Mouse (Mus musculus) spleen, postnatal 4 days (tissue): ENCODE data around the gene Bcam.

Source experiments
- DNase-seq, 2 experiments: peaks; one replicate each; pipeline ENCODE4 v3.0.0; 2022; ENCODE audit warnings: low spot score in 2 of 2

Bcam gene

DNA sequence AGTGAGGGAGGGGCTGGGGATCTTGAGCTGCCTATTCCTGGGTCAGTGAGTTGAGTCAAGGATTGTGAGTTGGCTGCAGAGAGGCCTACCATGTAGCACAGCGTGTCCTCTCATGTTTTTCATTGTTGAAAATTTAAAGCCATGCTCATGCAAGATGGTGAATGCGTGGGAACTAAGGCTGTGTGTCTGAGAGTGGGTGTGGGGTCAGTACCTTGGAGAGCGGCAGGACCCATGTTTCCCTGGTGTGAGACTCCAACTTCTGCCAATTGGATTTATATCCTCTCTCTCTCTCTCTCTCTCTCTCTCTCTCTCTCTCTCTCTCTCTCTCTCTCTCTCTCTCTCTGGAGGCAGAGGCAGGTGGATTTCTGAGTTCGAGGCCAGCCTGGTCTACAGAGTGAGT, 44.3 kb downstream of the Bcam start:
- DNase-seq = no peak

DNA sequence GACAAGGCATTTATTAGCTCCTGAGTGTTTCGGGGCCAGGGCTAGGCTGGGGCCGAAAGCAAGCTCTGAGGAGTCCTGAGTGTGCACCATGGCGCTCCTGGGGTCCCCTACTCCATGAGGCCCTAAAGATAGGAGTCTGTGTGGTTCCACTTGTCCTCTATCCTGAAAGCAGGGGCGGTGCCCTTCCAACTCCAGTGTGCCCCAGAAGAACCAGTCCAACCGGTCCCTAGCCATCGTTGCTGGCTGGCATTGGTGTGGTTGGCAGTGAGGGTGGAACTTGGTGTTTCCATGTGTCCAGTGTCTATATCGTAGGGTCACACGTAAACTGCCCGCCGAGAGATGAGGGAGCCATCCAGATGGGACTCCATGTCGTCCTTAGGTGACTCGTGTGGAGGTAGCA, 46.6 kb downstream of the Bcam start:
- no peak for DNase-seq

DNA sequence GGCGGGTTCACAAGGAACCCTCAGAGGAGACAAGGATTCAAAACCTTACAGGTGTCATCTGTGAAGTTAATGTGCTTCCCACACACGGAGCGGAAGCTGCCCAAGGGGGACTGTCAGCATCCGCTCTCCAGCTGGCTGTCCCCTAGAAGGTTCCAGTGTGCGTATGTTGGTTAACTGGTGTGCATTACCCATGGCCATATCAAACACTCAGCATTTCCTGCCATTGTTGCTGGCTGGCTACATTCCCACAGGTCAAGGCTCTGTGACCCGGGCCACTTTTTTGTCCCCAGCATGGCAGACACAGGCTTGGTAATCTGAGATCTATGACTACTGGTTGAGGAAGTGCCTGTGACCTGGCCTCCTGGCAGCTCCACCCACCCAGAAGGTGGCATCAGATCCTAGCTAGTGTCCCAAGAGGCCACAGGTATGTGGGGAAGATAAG, 48.0 kb downstream of the Bcam start:
- no peak for DNase-seq

DNA sequence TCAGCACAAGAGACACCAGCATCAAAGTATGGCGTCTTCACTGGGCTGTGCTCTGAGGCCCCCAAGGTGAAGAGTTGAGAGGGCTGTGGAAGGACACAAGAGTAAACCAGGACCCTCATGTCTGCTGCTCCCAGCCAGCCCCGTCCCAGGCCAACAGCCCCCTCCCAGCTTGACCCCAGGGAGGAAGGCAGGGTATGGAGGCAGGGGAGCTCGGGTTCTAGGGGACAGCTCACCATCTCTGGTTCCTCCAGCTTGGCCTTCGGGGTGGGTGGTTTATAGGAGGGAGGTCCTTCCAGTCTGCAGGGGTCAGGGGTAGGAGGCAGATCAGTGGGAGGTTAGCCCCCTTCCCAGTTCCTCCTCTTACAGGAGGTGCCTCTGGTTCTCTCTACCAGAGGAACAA, 51.6 kb downstream of the Bcam start:
- DNase-seq = no peak

DNA sequence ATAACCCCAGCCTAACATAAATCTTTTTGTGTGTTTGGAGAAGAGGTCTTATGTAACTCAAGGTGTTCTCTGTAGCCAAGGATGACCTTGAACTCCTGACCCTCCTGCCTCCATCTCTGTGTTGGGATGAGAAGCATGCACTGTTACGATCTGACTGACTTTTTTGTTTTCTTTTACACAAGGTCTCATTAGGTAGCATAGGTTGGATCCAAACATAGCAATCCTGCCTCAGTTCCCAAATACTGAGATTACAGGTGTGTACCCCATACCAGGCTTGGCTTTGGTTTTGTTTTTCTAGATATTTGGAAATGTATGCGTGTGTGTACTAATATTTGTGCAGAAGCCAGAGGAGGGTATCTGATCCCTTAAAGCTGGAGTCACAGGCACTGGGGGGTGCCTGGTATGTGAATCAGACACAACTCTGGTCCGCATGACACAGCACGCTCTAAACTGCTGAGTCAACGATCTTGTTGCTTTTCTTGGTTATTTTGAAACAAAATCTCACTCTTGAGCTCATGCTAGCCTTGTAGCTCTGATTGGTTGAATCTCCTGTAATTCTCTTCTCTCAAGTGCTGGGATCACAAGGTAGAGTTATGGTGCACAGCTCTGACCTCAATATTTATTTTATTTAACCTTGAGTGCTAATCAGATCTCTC, 52.4 kb downstream of the Bcam start:
- no peak for DNase-seq

DNA sequence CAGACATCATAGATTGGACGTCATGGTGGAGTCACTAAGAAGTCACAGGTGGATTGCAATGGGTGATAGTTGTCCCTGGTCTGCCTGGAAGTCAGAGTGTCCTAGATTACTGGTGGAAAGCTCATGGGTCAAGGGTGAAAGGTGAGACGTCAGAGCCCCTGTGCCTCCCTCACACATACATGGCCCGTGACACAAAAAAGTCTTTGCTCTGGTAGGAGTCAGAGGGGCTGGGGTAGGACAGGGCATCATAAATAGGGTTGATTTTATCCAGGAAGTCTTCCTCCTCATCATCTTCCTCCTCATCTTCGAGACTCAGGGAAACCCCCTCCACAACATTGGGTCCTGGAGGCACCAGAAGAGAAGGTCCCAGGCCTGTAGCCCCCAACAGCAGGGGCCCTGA, 53.5 kb downstream of the Bcam start:
- no peak for DNase-seq

DNA sequence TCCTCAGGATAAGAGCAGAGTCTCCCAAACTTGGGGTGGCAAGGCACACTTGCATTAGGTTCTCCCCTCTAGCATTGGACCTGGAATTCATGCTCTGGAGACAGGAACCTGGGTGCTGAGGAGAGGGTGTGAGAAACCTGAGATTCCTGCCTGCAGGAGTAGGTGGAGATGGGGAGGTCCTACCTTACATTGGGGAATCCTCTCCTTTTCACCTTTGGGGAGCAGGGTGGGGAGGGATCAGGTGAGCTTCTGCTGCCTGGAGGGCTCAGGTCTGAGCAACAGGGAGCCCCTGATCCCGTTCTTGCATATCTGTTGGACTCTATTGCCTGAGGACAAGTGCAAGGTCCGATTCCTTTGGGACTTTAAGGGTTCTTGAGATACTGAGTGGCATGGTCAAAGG, 54.0 kb downstream of the Bcam start:
- DNase-seq = no peak

DNA sequence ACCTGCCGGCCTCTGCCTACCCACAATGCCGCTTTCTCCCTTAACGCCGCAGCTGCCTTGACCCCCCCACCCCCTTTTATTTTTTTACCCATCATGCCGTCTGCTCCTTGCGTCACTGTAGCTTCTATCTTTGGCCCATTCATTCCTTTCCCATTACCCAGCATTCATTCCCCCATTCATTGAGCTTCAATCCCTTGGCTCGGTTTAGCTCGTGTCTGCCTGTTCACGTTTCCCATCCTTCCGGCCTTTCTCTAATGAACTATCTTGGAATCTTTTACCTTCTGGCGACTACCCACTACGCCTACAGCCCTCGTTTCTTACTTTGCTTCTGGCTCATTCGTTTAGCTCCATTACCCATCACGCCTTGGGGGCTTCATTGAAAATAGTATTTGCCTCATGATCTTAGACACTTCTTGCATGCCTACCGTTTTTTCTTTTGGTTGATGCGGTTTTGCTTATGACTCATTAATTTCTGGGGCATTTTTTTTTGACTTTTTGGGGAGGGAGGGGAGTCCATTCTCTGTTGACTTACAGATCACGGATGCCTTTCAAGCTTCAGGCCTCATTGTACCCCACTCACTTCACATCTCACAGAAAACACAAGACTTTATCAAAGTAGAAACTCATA, 54.6 kb downstream of the Bcam start:
- no peak for DNase-seq

DNA sequence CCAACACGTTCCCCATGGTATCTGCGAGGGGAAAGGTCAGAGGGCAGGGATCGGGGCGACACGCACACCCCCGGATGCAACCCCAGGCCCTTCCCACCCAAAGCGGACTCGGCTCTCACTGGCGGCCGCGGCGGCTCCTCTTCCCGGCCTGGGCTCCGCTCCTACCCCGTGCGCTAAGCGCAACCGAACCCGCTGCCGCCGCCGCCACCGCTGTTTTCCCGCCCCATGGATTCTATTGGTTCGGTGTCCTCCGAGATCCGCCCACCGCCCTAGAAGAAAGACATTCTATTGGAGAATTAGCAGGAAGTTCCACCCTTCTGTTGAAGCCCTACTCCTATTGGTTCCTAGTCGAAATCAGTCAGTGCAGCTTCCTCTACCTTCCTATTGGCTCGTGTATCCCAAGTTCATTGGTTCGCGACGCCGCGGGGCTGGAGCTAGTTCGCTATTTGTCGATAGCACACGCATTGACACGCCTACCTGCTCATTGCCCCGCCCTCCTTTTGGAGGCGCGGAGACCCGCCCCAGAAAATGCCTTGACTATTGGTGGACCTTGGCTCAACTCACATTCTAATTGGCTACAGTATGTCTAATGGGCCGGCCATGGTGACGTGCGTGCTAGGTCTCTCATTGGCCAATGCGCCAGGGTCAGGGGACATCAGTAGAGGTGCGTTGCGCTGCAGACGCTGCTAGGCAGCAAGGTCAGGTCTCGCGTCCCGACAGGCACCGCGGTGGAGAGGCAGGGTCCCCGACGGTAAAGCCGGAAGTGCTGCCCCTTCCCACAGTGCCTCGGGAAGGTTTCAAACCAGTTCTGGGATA, 55.4 kb downstream of the Bcam start, which contains the start of gene Tomm40:
Tomm40 (minus strand) TSS at position 200 of the 816 bp plus-strand sequence.
- DNase-seq = peak; percentile 96 to 98

DNA sequence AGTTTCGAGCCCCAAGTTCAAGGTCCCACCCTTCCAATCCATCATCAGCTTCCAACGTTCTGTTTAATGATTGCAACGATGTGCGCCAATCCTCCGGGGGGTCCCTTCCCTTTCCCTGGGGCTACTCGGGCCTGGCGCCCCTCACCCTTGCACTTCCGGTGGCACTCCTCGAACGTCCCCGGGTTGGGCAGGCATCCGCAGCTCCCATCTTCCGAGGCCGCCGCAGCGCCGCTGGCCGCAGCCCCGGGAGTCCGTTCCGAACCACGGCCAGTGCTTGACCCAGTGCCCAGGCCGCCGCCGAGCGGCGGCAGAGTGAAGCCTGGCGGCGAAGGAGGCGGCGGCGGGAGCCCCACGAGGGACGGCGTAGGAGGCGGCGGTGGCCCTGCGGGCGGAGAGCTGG, 56.0 kb downstream of the Bcam start:
- DNase-seq = peak in 1 of 2 experiments; percentile 74

DNA sequence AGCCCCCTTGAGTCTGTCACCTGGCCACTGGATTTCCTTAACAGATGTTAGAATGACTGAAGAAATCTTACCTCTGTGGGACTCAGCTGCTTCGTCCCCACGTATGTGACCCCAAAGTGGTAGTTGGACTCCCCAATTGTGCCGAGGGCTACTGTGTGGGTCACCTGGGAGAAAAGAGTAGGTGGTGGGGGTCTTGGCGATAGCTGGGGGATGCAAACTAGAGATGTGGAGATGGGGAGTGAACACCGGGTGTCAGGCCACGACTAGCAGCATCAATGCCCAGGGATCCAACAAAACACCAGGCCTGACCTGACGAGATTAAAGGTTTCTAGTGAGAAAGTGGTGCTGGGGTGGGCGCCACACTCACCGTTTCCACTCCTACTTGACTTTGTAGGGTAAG, 57.2 kb downstream of the Bcam start:
- no peak for DNase-seq

DNA sequence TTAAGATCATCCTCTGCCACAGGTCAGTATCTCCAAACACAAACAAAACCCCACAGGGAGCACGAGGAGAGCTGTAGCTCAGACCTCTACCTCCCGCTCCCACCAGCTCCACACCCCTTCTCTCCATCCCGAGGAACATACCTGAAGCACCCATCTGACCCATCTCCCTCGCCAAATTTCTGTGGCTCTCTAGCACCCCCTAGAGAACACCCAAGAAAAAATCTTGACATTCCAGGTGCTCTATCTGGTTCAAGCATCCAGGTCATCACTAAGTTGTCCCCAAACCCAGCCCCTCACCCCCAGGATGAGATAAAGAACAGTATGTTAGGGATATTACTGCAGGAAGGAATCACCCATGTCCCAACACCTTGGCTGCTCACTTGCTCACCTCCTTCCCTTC, 57.6 kb downstream of the Bcam start:
- no peak for DNase-seq

DNA sequence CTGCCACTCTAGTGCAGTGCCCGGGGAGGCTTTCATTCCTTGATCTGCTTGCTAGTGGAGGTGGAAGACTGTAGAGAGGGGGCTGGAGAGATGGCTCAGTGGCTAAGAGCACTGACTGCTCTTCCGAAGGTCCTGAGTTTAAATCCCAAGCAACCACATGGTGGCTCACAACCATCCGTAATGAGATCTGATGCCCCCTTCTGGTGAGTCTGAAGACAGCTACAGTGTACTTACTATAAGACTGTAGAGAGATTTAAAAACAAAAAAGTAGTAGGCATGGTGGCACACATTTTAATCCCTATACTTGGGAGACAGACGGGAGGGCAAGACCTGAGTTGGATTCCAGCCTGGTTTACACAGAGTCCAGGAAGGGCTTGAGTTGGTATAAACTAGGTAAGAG, 58.4 kb downstream of the Bcam start:
- DNase-seq = no peak

DNA sequence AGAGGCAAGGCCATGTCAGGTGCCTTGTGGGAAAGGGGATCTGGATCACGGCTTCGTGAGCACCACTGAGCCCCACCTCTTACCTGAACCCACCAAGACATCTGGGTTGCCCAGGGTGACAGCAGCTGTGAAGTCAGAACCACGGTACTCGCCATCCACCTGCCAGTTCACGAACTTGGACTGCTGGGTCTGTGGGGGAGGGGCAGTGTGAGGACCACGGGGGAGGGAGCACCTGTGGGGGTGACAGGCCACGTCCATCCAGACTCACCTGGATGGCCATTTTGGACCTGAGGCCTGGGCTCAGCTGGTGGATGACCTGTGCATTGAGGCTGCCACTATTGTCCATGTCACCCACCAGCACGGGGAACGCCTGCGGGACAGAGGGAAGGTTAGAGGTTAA, 60.2 kb downstream of the Bcam start:
- no peak for DNase-seq
